24 mouse cellular contexts compared by ENCODE assay signal in the genomic region with DNA sequence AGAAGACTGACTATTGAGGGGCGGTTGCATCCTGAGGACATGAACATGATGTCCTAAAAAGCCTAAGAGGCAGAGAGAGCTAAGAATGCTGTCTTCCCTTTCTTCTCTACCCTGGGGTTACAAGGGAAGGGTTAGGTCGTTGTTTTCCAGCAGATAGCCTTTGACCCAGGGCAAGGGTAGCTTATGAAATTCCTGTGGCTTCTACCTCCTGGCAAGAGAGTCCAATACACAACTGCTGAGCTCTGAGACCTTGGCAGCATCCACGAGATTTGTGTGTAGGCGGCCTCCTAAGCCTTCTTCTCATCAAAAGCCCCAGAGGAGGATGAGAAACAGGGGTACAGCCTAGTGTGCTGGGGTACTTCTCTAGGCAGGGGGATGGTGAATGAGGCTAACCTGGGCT. TPM values are rescaled to one million over a fixed set of nuclear protein-coding genes. Genes with fewer than 3 reads are reported as not detected.
A peak's percentile ranks its signal among the peaks of the same experiment; 100 is the strongest.
DNase-seq lines count a peak whose midpoint lies in the region.
"Had no signal": no experiment of that assay in that cellular context is flagged by ENCODE, and none has a peak within 500 bp of the region (broad histone marks: within the 10 kb centered on the region; RNA-seq: fewer than 3 reads in every experiment).

No protein-coding gene starts in this region.

- peak; percentile 48 for DNase-seq in heart, embryonic 10.5 days (ENCODE audit: low spot score)
- no peak for DNase-seq in heart, adult 9 months (ENCODE audit: low spot score in 2 of 2)
- DNase-seq in ovary, adult 18-20 months (ENCODE audit: low spot score): peak; percentile 16
- no peak for DNase-seq in ovary, postnatal 36 days (ENCODE audit: low spot score)
- peak; percentile 70 for DNase-seq in adipocyte (ENCODE audit: low spot score)
- DNase-seq in cerebellum, adult 11 months: no peak
- DNase-seq: adrenal gland, adult 8-10 months; adrenal gland, postnatal 14 days; adrenal gland, postnatal 36 days; B cell, adult 2 months; cerebellum, adult 18-20 months; cerebellum, adult 8-10 months; cerebellum, adult 9-11 months; cerebellum, postnatal 14 days; cerebellum, postnatal 36 days; embryo, embryonic 11 days had no signal

- H3K9me3 ChIP-seq in heart, embryonic 10.5 days: no peaks in the 10 kb centered on the region
- H3K9me3 ChIP-seq: embryonic facial prominence, embryonic 15.5 days; forebrain, embryonic 12.5 days; G1E had no signal

- H3K27me3 ChIP-seq in heart, embryonic 10.5 days (ENCODE audit: insufficient read depth, poor library complexity, severe bottlenecking): peaks cover 5% of the 10 kb centered on the region; the same call in 1 of the 2 replicates
- H3K27me3 ChIP-seq: CH12.LX; embryonic facial prominence, embryonic 13.5 days; embryonic facial prominence, embryonic 15.5 days; forebrain, embryonic 12.5 days; Patski had no signal

- 53% methylated on average over 4 of the region's 4 CpGs for WGBS in heart, embryonic 10.5 days

- no peak overlapping the region for H3K27ac ChIP-seq in heart, embryonic 10.5 days
- H3K27ac ChIP-seq: embryonic facial prominence, embryonic 13.5 days; embryonic facial prominence, embryonic 15.5 days; forebrain, embryonic 10.5 days; forebrain, embryonic 12.5 days had no signal

- no peak overlapping the region for H3K4me3 ChIP-seq in heart, embryonic 10.5 days
- H3K4me3 ChIP-seq: embryonic facial prominence, embryonic 13.5 days; embryonic facial prominence, embryonic 15.5 days; erythroblast, embryonic 14.5 days; forebrain, embryonic 10.5 days; forebrain, embryonic 12.5 days had no signal

- peaks cover 12% of the 10 kb centered on the region for H3K4me1 ChIP-seq in heart, embryonic 10.5 days
- H3K4me1 ChIP-seq: forebrain, embryonic 10.5 days; forebrain, embryonic 12.5 days had no signal

- H3K36me3 ChIP-seq in heart, embryonic 10.5 days: no peaks in the 10 kb centered on the region
- H3K36me3 ChIP-seq: embryonic facial prominence, embryonic 13.5 days; embryonic facial prominence, embryonic 15.5 days; forebrain, embryonic 10.5 days; forebrain, embryonic 12.5 days; G1E had no signal

RNA-seq across cellular contexts. Expression of gene Zfp703, which starts 49.8 kb away (rescaled TPM):
- 6.1 and 10.9 TPM in 2 replicates for polyA plus RNA-seq in heart, embryonic 10.5 days (2016; fragmentation: Nextera tagmentation; extraction: Ambion mirVana)

Comparison
In these comparisons a context has a peak if more than half of its experiments do, and no peak if none do; other contexts are left out.
1. DNase-seq: peak in heart, embryonic 10.5 days (single experiment), ovary, adult 18-20 months (single experiment) and adipocyte (single experiment); none in heart, adult 9 months (0 of 2), ovary, postnatal 36 days (single experiment) and cerebellum, adult 11 months (single experiment).